Mouse (Mus musculus): Measurements from ENCODE around the gene Olfr107. TPM values are rescaled to one million over a fixed set of nuclear protein-coding genes. Genes with fewer than 3 reads are reported as not detected.

Gene Olfr107
- not detected in 2 replicates for polyA plus RNA-seq (2015; fragmentation: Nextera tagmentation; extraction: Ambion mirVana)

GRCm38 (mm10) chr17:37398926-37399325 is at the start of gene Olfr107:
Olfr107 (plus strand) TSS chr17:37399226.
- Histone ChIP-seq H3K9ac (replicated peaks; ENCODE audit: low read length) (no peak within 1 kb of the TSS), H3K27ac (ENCODE audit: low read length) (no peak within 1 kb of the TSS), H3K4me2 (replicated peaks; ENCODE audit: low read depth, low read length) (no peak within 1 kb of the TSS), H3K36me3 (ENCODE audit: insufficient read depth, low read length) (no peaks in the 10 kb centered on the region), H3K9me3 (ENCODE audit: low read length) (no peaks in the 10 kb centered on the region), H3K4me3 (ENCODE audit: low read length) (no peak within 1 kb of the TSS), H3K4me1 (ENCODE audit: insufficient read depth, low read length) (no peaks in the 10 kb centered on the region), H3K27me3 (ENCODE audit: insufficient read depth, low read length) (no peaks in the 10 kb centered on the region)
- WGBS, result 76% methylated on average over 3 of the region's 3 CpGs
- ATAC-seq (ENCODE audit: low FRiP score, low TSS enrichment), result no peak

GRCm38 (mm10) chr17:37359282-37359681 is 39.7 kb upstream of the Olfr107 start, which contains the start of gene Olfr104-ps:
Olfr104-ps (plus strand) TSS chr17:37359582.
- Histone ChIP-seq H3K9me3 (ENCODE audit: low read length) (no peaks in the 10 kb centered on the region), H3K9ac (replicated peaks; ENCODE audit: low read length) (no peak within 1 kb of the TSS), H3K4me2 (replicated peaks; ENCODE audit: low read depth, low read length) (no peak within 1 kb of the TSS), H3K27me3 (ENCODE audit: insufficient read depth, low read length) (no peaks in the 10 kb centered on the region), H3K27ac (ENCODE audit: low read length) (no peak within 1 kb of the TSS), H3K4me1 (ENCODE audit: insufficient read depth, low read length) (no peaks in the 10 kb centered on the region), H3K4me3 (ENCODE audit: low read length) (no peak within 1 kb of the TSS), H3K36me3 (ENCODE audit: insufficient read depth, low read length) (no peaks in the 10 kb centered on the region)
- no peak for ATAC-seq (ENCODE audit: low FRiP score, low TSS enrichment)

- no peak within 1 kb of the TSS for H3K9ac ChIP-seq (replicated peaks; ENCODE audit: low read length)
These were observed 20.3 kb upstream of the Olfr107 start, which contains the start of gene Olfr105-ps for GRCm38 (mm10) chr17:37378733-37379132. Olfr105-ps (plus strand) TSS chr17:37379033.

GRCm38 (mm10) chr17:37390093-37390492 is 8.9 kb upstream of the Olfr107 start, which contains the start of gene Olfr106-ps:
Olfr106-ps (plus strand) TSS chr17:37390393.
- ATAC-seq (ENCODE audit: low FRiP score, low TSS enrichment), result no peak
- H3K36me3 ChIP-seq (ENCODE audit: insufficient read depth, low read length), result no peaks in the 10 kb centered on the region
- no peak within 1 kb of the TSS for H3K27ac ChIP-seq (ENCODE audit: low read length)
- H3K4me3 ChIP-seq (ENCODE audit: low read length), result no peak within 1 kb of the TSS
- no peaks in the 10 kb centered on the region for H3K4me1 ChIP-seq (ENCODE audit: insufficient read depth, low read length)
- H3K4me2 ChIP-seq (replicated peaks; ENCODE audit: low read depth, low read length), result no peak within 1 kb of the TSS
- H3K9me3 ChIP-seq (ENCODE audit: low read length), result no peaks in the 10 kb centered on the region
- 61% methylated on average over 1 of the region's 1 CpGs for WGBS
- no peak within 1 kb of the TSS for H3K9ac ChIP-seq (replicated peaks; ENCODE audit: low read length)
- H3K27me3 ChIP-seq (ENCODE audit: insufficient read depth, low read length), result no peaks in the 10 kb centered on the region

More at GRCm38 (mm10) chr17:37378733-37379132, 20.3 kb upstream of the Olfr107 start, which contains the start of gene Olfr105-ps:
- H3K4me2 ChIP-seq (replicated peaks; ENCODE audit: low read depth, low read length), result no peak within 1 kb of the TSS
- no peaks in the 10 kb centered on the region for H3K4me1 ChIP-seq (ENCODE audit: insufficient read depth, low read length)
- ATAC-seq (ENCODE audit: low FRiP score, low TSS enrichment), result no peak
- no peak within 1 kb of the TSS for H3K4me3 ChIP-seq (ENCODE audit: low read length)
- no peaks in the 10 kb centered on the region for H3K27me3 ChIP-seq (ENCODE audit: insufficient read depth, low read length)
- no peaks in the 10 kb centered on the region for H3K9me3 ChIP-seq (ENCODE audit: low read length)
- H3K36me3 ChIP-seq (ENCODE audit: insufficient read depth, low read length), result no peaks in the 10 kb centered on the region
- H3K27ac ChIP-seq (ENCODE audit: low read length), result no peak within 1 kb of the TSS

- no peak for ATAC-seq (ENCODE audit: low FRiP score, low TSS enrichment)
- H3K27me3 ChIP-seq (ENCODE audit: insufficient read depth, low read length), result no peaks in the 10 kb centered on the region
These were observed 14.4 kb downstream of the Olfr107 start for GRCm38 (mm10) chr17:37413380-37413779.

GRCm38 (mm10) chr17:37445180-37445579 is 46.2 kb downstream of the Olfr107 start, which contains the start of gene Olfr108:
Olfr108 (plus strand) TSS chr17:37445480.
- no peaks in the 10 kb centered on the region for H3K27me3 ChIP-seq (ENCODE audit: insufficient read depth, low read length)
- ATAC-seq (ENCODE audit: low FRiP score, low TSS enrichment), result no peak
- H3K36me3 ChIP-seq (ENCODE audit: insufficient read depth, low read length), result no peaks in the 10 kb centered on the region
- H3K9ac ChIP-seq (replicated peaks; ENCODE audit: low read length), result no peak within 1 kb of the TSS
- H3K4me3 ChIP-seq (ENCODE audit: low read length), result no peak within 1 kb of the TSS
- WGBS, result 93% methylated on average over 1 of the region's 1 CpGs
- no peak within 1 kb of the TSS for H3K27ac ChIP-seq (ENCODE audit: low read length)
- H3K4me1 ChIP-seq (ENCODE audit: insufficient read depth, low read length), result no peaks in the 10 kb centered on the region
- no peaks in the 10 kb centered on the region for H3K9me3 ChIP-seq (ENCODE audit: low read length)
- no peak within 1 kb of the TSS for H3K4me2 ChIP-seq (replicated peaks; ENCODE audit: low read depth, low read length)

More at GRCm38 (mm10) chr17:37413380-37413779, 14.4 kb downstream of the Olfr107 start:
- no peaks in the 10 kb centered on the region for H3K36me3 ChIP-seq (ENCODE audit: insufficient read depth, low read length)
- no peak overlapping the region for H3K27ac ChIP-seq (ENCODE audit: low read length)
- no peaks in the 10 kb centered on the region for H3K9me3 ChIP-seq (ENCODE audit: low read length)
- H3K4me3 ChIP-seq (ENCODE audit: low read length), result no peak overlapping the region
- H3K4me1 ChIP-seq (ENCODE audit: insufficient read depth, low read length), result no peaks in the 10 kb centered on the region
- no peak overlapping the region for H3K9ac ChIP-seq (replicated peaks; ENCODE audit: low read length)
- H3K4me2 ChIP-seq (replicated peaks; ENCODE audit: low read depth, low read length), result no peak overlapping the region

Other genes starting within 250 kb of the Olfr107 start
- gene Olfr93, start 237.7 kb upstream of the Olfr107 start, polyA plus RNA-seq (2015; fragmentation: Nextera tagmentation; extraction: Ambion mirVana), result not detected in 2 replicates
- not detected in 2 replicates for gene Ubd, start 205.3 kb upstream of the Olfr107 start, polyA plus RNA-seq (2015; fragmentation: Nextera tagmentation; extraction: Ambion mirVana)
- not detected in 2 replicates for gene Olfr94, start 198.2 kb upstream of the Olfr107 start, polyA plus RNA-seq (2015; fragmentation: Nextera tagmentation; extraction: Ambion mirVana)
- not detected in 2 replicates for gene Olfr95, start 186.1 kb upstream of the Olfr107 start, polyA plus RNA-seq (2015; fragmentation: Nextera tagmentation; extraction: Ambion mirVana)
- not detected in 2 replicates for gene Olfr96, start 179.1 kb upstream of the Olfr107 start, polyA plus RNA-seq (2015; fragmentation: Nextera tagmentation; extraction: Ambion mirVana)
- not detected in 2 replicates for gene Olfr97, start 161.9 kb upstream of the Olfr107 start, polyA plus RNA-seq (2015; fragmentation: Nextera tagmentation; extraction: Ambion mirVana)
- gene Olfr98, start 135.5 kb upstream of the Olfr107 start, polyA plus RNA-seq (2015; fragmentation: Nextera tagmentation; extraction: Ambion mirVana), result not detected in 2 replicates
- gene H2-M3, start 129.0 kb upstream of the Olfr107 start, polyA plus RNA-seq (2015; fragmentation: Nextera tagmentation; extraction: Ambion mirVana), result 1.5 TPM in 2 replicates
- not detected in 2 replicates for gene Olfr99, start 115.8 kb upstream of the Olfr107 start, polyA plus RNA-seq (2015; fragmentation: Nextera tagmentation; extraction: Ambion mirVana)
- gene Olfr101, start 94.9 kb upstream of the Olfr107 start, polyA plus RNA-seq (2015; fragmentation: Nextera tagmentation; extraction: Ambion mirVana), result not detected in 2 replicates
- gene Olfr102, start 82.2 kb upstream of the Olfr107 start, polyA plus RNA-seq (2015; fragmentation: Nextera tagmentation; extraction: Ambion mirVana), result not detected in 2 replicates
- not detected in 2 replicates for gene Olfr103, start 59.5 kb upstream of the Olfr107 start, polyA plus RNA-seq (2015; fragmentation: Nextera tagmentation; extraction: Ambion mirVana)
- gene Olfr104-ps, start 39.6 kb upstream of the Olfr107 start, polyA plus RNA-seq (2015; fragmentation: Nextera tagmentation; extraction: Ambion mirVana), result not detected in 2 replicates
- gene Olfr105-ps, start 20.2 kb upstream of the Olfr107 start, polyA plus RNA-seq (2015; fragmentation: Nextera tagmentation; extraction: Ambion mirVana), result not detected in 2 replicates
- gene Olfr106-ps, start 8.8 kb upstream of the Olfr107 start, polyA plus RNA-seq (2015; fragmentation: Nextera tagmentation; extraction: Ambion mirVana), result not detected in 2 replicates
- gene Olfr108, start 46.3 kb downstream of the Olfr107 start, polyA plus RNA-seq (2015; fragmentation: Nextera tagmentation; extraction: Ambion mirVana), result not detected in 2 replicates
- not detected in 2 replicates for gene Olfr109, start 59.7 kb downstream of the Olfr107 start, polyA plus RNA-seq (2015; fragmentation: Nextera tagmentation; extraction: Ambion mirVana)
- gene H2-M2, start 84.3 kb downstream of the Olfr107 start, polyA plus RNA-seq (2015; fragmentation: Nextera tagmentation; extraction: Ambion mirVana), result not detected in 2 replicates
- not detected in 2 replicates for gene Olfr110, start 93.2 kb downstream of the Olfr107 start, polyA plus RNA-seq (2015; fragmentation: Nextera tagmentation; extraction: Ambion mirVana)
- gene Olfr111, start 108.8 kb downstream of the Olfr107 start, polyA plus RNA-seq (2015; fragmentation: Nextera tagmentation; extraction: Ambion mirVana), result not detected in 2 replicates
- gene Olfr112, start 170.2 kb downstream of the Olfr107 start, polyA plus RNA-seq (2015; fragmentation: Nextera tagmentation; extraction: Ambion mirVana), result not detected in 2 replicates
- gene Olfr113, start 178.4 kb downstream of the Olfr107 start, polyA plus RNA-seq (2015; fragmentation: Nextera tagmentation; extraction: Ambion mirVana), result not detected in 2 replicates
- not detected in 2 replicates for gene Olfr114, start 193.5 kb downstream of the Olfr107 start, polyA plus RNA-seq (2015; fragmentation: Nextera tagmentation; extraction: Ambion mirVana)
- gene Olfr115, start 227.9 kb downstream of the Olfr107 start, polyA plus RNA-seq (2015; fragmentation: Nextera tagmentation; extraction: Ambion mirVana), result not detected in 2 replicates
- gene Olfr116, start 228.0 kb downstream of the Olfr107 start, polyA plus RNA-seq (2015; fragmentation: Nextera tagmentation; extraction: Ambion mirVana), result not detected in 2 replicates

All from kidney, embryonic 16.5 days (tissue).